Mouse (Mus musculus) stomach, embryonic 15.5 days (tissue): ENCODE measurements around the gene Tns1. TPM values are rescaled to one million over a fixed set of nuclear protein-coding genes. Genes with fewer than 3 reads are reported as not detected.
"Not testable (repeated sequence)": the region's sequence is repeated elsewhere in the genome, so short reads cannot be mapped to it uniquely, and the experiment has no call there.

ENCODE experiments used
- ATAC-seq: fragments of 200-750 bp; cut with Nextera tagmentation; 2 replicates; pipeline ENCODE4 v1.8.0; 2017; ENCODE audit warnings: low read depth, moderate number of reproducible peaks, moderate TSS enrichment; ENCODE audit not compliant: insufficient read depth, low FRiP score
- H3K27ac ChIP-seq: fragments of 300-500 bp; sonication (generic); 2 replicates; pipeline ENCODE4 v1.5.1; 2015; ENCODE audit warnings: mild to moderate bottlenecking, inconsistent platforms
- H3K27me3 ChIP-seq: fragments of 300-500 bp; sonication (generic); replicated peaks from 2 replicates; pipeline ENCODE4 v1.6.1; 2015; ENCODE audit warnings: inconsistent platforms
- H3K36me3 ChIP-seq: fragments of 300-500 bp; sonication (generic); 2 replicates; pipeline ENCODE4 v1.6.1; 2015; ENCODE audit warnings: inconsistent platforms
- H3K4me1 ChIP-seq: fragments of 300-500 bp; sonication (generic); 2 replicates; pipeline ENCODE4 v1.6.1; 2015; ENCODE audit warnings: inconsistent platforms
- H3K4me2 ChIP-seq: fragments of 300-500 bp; sonication (generic); 2 replicates; pipeline ENCODE4 v1.6.1; 2015; ENCODE audit warnings: mild to moderate bottlenecking, inconsistent platforms
- H3K4me3 ChIP-seq: fragments of 300-500 bp; sonication (generic); replicated peaks from 2 replicates; pipeline ENCODE4 v1.5.1; 2015; ENCODE audit warnings: inconsistent platforms
- H3K9ac ChIP-seq: fragments of 300-500 bp; sonication (generic); 2 replicates; pipeline ENCODE4 v1.6.1; 2015; ENCODE audit warnings: inconsistent platforms
- H3K9me3 ChIP-seq: fragments of 300-500 bp; sonication (generic); 2 replicates; pipeline ENCODE4 v1.6.1; 2016; ENCODE audit warnings: inconsistent platforms
- WGBS: fragments of 180-500 bp; shearing (Covaris S2); methylation state at CpG from one replicate; pipeline ENCODE4 v1.1.7; 2015; 5-methylcytosine and 5-hydroxymethylcytosine counted together
- polyA plus RNA-seq: library from polyadenylated mRNA; unstranded; fragments of >200 nt; fragmentation: Nextera tagmentation; extraction: Ambion mirVana; gene quantifications from 2 replicates; pipeline ENCODE4 v1.2.1, GENCODE M21; 2015

The Tns1 gene
- 34.5 and 40.3 TPM in 2 replicates for polyA plus RNA-seq

- WGBS = 2% methylated on average over 68 of the region's 84 CpGs
- H3K9me3 ChIP-seq = no peaks in the 10 kb centered on the region
- peak within 1 kb of the TSS; percentile 44; the same call in 1 of the 2 replicates for H3K9ac ChIP-seq
- H3K4me3 ChIP-seq = peak within 1 kb of the TSS; percentile 55
- peak; percentile 54; the same call in 1 of the 2 replicates for ATAC-seq
- H3K27me3 ChIP-seq = 0 out of 2 replicates have a peak, but pooled peaks cover 6% of the 10 kb centered on the region
- H3K27ac ChIP-seq = no peak within 1 kb of the TSS
- peak within 1 kb of the TSS; percentile 99 for H3K4me2 ChIP-seq
- peaks cover 15% of the 10 kb centered on the region for H3K4me1 ChIP-seq
- H3K36me3 ChIP-seq = no peaks in the 10 kb centered on the region
Observed at GRCm38 (mm10) chr1:74124021-74124981, at the start of gene Tns1. Gene Tns1 (minus strand): TSS chr1:74124449.

DNA sequence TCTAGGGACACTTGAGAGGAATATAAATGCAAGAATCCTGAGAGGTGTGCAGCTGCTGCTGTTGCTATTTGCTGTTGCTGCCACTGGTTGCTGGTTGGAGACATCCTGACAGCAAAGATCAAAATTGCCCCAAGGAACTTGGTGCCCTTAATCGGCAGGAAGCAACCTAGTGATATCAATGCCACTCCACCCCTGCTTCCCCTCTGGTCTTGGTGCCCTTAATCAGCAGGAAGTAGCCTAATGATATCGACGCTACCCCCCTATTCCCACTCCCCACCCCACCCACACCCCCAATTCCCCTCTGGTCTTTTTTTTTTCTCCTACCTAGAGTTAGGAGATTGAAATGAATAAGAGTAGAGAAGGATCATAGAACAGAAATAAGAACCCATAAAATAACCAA, 48.5 kb upstream of the Tns1 start:
- H3K27ac ChIP-seq = no peak overlapping the region
- no peaks in the 10 kb centered on the region for H3K27me3 ChIP-seq
- H3K9me3 ChIP-seq = no peaks in the 10 kb centered on the region
- H3K9ac ChIP-seq = no peak overlapping the region
- no peak for ATAC-seq
- WGBS = 65% methylated on average over 3 of the region's 3 CpGs
- no peaks in the 10 kb centered on the region for H3K36me3 ChIP-seq
- H3K4me3 ChIP-seq = no peak overlapping the region
- H3K4me2 ChIP-seq = no peak overlapping the region
- H3K4me1 ChIP-seq = no peaks in the 10 kb centered on the region

DNA sequence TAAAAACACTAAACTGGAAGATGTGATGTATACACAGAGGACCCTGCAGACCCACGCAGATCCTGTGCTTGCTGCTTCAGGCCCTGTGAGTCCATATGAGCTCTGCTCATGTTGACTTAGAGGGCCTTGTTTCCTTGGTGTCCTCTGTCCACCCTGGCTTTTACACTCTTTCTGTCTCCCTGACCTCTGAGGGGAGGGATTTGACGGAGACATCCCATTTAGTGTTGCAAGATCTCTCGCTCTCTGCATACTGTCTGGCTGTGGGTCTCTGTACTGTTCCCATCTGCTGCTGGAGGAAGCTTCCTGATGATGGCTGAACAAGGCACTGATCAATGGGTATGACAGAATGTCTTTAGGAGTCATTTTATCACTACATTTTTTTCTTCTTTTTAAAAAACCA, 45.5 kb upstream of the Tns1 start:
- Histone ChIP-seq H3K4me2 (no peak overlapping the region), H3K36me3 (no peaks in the 10 kb centered on the region), H3K27ac (no peak overlapping the region), H3K9me3 (no peaks in the 10 kb centered on the region), H3K4me1 (no peaks in the 10 kb centered on the region), H3K9ac (no peak overlapping the region), H3K4me3 (no peak overlapping the region), H3K27me3 (no peaks in the 10 kb centered on the region)
- WGBS = 78% methylated on average over 3 of the region's 3 CpGs
- ATAC-seq = no peak

- no peaks in the 10 kb centered on the region for H3K27me3 ChIP-seq
- no peaks in the 10 kb centered on the region for H3K9me3 ChIP-seq
- 75% methylated on average over 5 of the region's 5 CpGs for WGBS
- H3K36me3 ChIP-seq = no peaks in the 10 kb centered on the region
- H3K4me3 ChIP-seq = no peak overlapping the region
- no peak overlapping the region for H3K9ac ChIP-seq
- ATAC-seq = no peak
- no peak overlapping the region for H3K27ac ChIP-seq
- no peak overlapping the region for H3K4me2 ChIP-seq
- no peaks in the 10 kb centered on the region for H3K4me1 ChIP-seq
Observed at GRCm38 (mm10) chr1:74167136-74167535, 42.9 kb upstream of the Tns1 start.

- WGBS = 61% methylated on average over 2 of the region's 2 CpGs
- Histone ChIP-seq H3K36me3 (no peaks in the 10 kb centered on the region), H3K4me3 (no peak overlapping the region), H3K4me2 (no peak overlapping the region), H3K4me1 (no peaks in the 10 kb centered on the region), H3K27me3 (no peaks in the 10 kb centered on the region), H3K27ac (no peak overlapping the region), H3K9me3 (no peaks in the 10 kb centered on the region), H3K9ac (no peak overlapping the region)
- ATAC-seq = no peak
Observed at GRCm38 (mm10) chr1:74160036-74160435, 35.8 kb upstream of the Tns1 start.

- WGBS = 79% methylated on average over 5 of the region's 5 CpGs
- not testable (repeated sequence) for H3K4me2 ChIP-seq, H3K4me1 ChIP-seq, H3K27ac ChIP-seq, H3K9me3 ChIP-seq, H3K9ac ChIP-seq, H3K36me3 ChIP-seq, H3K27me3 ChIP-seq, ATAC-seq, H3K4me3 ChIP-seq
Observed at GRCm38 (mm10) chr1:74159613-74160012, 35.4 kb upstream of the Tns1 start.

DNA sequence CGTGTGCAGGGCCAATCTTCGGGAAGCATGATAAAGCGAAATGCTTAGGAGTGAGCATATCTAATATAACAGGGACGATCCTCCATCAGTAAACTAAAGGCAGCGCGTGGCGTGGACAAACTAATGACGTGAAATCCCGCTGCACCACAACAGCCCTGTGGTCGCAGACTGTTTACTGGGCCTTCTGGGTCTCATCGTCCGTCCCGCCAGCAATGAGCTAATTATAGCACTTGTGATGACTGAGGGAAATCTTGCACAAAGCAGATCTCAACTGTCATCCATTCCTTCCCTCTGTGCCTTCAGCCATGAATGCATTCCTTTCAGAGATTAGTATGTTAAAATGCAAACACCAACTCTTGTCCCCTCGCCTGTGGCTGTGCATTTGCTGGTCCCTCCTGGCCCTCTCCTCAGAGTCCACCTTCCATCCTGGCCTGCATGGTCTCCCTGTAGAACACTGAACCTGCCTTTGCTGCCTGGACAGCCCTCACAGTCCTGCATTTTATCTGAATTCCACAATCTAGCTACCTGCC, 32.2 kb upstream of the Tns1 start:
- ATAC-seq = no peak
- Histone ChIP-seq H3K9me3 (no peaks in the 10 kb centered on the region), H3K27ac (no peak overlapping the region), H3K27me3 (no peaks in the 10 kb centered on the region), H3K4me3 (no peak overlapping the region), H3K36me3 (no peaks in the 10 kb centered on the region), H3K9ac (no peak overlapping the region), H3K4me1 (no peaks in the 10 kb centered on the region), H3K4me2 (no peak overlapping the region)
- 60% methylated on average over 14 of the region's 14 CpGs for WGBS

DNA sequence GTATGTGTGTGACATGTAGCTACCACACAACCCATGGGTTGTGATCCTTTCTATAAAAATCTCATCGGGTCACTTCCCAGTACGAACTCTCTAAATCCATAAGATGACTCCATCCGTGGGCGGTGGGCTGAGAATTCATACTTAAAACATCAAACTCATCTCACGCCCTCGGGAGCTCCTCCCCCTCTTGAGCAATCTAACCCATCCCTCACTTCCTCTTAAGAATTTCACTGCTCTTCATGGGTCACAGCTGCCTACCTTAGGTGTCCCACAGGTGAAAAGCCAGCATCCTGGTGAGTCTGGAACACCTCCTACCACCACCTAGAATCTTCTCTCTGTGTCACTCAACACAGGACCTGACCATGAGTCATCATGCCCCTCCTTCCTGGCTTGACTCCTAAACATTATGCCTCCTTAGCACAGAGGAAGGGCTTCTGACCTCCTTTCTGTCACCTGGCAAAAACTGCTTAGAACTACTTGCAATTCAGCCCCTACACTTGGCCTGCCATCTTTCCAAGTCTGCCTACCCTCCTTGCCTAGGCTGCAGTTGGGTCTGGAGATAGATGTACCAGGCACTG, 31.3 kb upstream of the Tns1 start:
- no peak overlapping the region for H3K9ac ChIP-seq
- ATAC-seq = no peak
- no peaks in the 10 kb centered on the region for H3K9me3 ChIP-seq
- H3K36me3 ChIP-seq = no peaks in the 10 kb centered on the region
- no peak overlapping the region for H3K27ac ChIP-seq
- 84% methylated on average over 6 of the region's 6 CpGs for WGBS
- no peaks in the 10 kb centered on the region for H3K4me1 ChIP-seq
- H3K27me3 ChIP-seq = no peaks in the 10 kb centered on the region
- H3K4me3 ChIP-seq = no peak overlapping the region
- H3K4me2 ChIP-seq = no peak overlapping the region

DNA sequence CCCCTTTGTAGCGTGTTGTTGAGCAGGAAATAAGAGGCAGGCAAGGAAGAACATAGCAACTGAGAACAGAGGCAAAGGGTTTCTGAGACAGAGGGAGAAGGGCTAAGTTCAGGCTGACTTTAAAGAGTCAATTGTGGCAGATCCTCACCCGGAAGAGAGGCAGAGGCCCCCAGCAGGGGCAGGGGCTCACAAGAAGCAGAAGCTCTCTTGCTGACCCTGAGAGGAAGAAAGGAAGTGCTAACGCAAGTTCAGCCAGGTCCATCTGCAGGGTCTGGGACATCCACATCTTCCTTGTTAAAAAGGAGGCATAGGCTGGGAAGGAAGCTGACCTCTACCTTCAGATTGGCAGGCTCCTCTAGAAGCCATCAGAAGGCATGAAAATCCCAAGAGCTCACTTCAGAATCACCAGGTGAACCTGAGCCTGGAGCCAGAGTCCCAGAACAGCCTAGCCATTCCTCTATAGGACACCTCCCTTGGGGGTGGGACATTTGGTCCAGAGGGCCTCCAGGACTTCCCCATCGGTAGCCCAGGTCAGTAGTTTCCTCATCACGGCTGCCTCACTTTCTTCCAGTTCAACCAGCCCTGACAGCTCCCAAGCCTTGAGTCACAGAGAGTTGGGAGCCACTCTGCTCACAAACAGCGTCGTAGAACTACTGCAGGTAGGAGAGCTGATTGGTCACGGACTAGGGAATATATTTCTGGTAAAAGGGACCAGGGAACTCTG, 29.4 kb upstream of the Tns1 start, which contains the start of gene Cxcr2:
Gene Cxcr2, plus strand, starts transcription at position 529 of the 724 bp plus-strand sequence.
- Histone ChIP-seq H3K9ac (no peak within 1 kb of the TSS), H3K27ac (no peak within 1 kb of the TSS), H3K4me1 (no peaks in the 10 kb centered on the region), H3K9me3 (no peaks in the 10 kb centered on the region), H3K27me3 (no peaks in the 10 kb centered on the region), H3K4me2 (no peak within 1 kb of the TSS), H3K36me3 (no peaks in the 10 kb centered on the region), H3K4me3 (no peak within 1 kb of the TSS)
- WGBS = 63% methylated on average over 8 of the region's 8 CpGs
- ATAC-seq = no peak

DNA sequence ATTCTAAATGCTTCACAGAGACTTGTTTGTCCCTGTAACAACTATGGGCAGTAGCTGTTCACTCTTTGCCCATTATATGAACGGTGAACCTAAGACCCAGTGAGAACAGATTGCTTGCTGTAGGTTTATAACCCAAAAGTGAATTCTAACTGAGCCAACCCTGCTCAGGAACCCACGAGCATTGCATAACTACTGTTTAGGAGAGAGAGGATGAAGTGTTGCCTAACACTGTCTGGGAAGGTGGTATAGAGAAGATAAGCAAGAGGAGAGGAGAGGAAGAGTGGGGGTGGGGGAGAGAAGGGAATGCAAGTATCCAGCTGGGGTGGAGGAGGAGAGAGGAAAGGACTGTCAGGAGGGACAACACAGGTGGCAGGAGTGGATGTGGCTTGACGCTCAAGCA, 26.8 kb upstream of the Tns1 start:
- Histone ChIP-seq H3K9ac (no peak overlapping the region), H3K27me3 (no peaks in the 10 kb centered on the region), H3K4me1 (no peaks in the 10 kb centered on the region), H3K27ac (no peak overlapping the region), H3K4me2 (no peak overlapping the region), H3K9me3 (no peaks in the 10 kb centered on the region), H3K4me3 (no peak overlapping the region), H3K36me3 (no peaks in the 10 kb centered on the region)
- ATAC-seq = no peak
- WGBS = 55% methylated on average over 3 of the region's 3 CpGs

DNA sequence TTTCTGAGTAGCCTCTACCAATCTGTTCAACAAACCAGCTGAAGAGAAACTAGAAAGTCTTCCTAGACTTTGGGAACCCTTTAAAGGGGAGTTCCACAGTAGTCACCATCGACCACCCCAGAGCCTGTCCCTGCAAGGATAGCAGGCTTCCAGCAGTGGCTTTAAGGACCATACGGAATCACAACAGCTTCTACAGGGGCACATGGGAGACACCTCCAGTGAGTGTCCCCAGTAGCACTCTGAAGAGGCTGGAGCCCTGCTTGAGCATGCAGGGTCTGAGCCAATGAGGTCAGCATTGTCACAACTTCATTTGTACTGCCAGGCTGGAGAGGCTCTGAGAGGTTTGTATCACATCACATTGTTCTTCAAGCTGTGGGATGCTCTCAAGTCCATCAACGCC, 25.9 kb upstream of the Tns1 start:
- 85% methylated on average over 3 of the region's 3 CpGs for WGBS
- H3K4me2 ChIP-seq = no peak overlapping the region
- no peaks in the 10 kb centered on the region for H3K27me3 ChIP-seq
- ATAC-seq = no peak
- no peak overlapping the region for H3K9ac ChIP-seq
- no peaks in the 10 kb centered on the region for H3K9me3 ChIP-seq
- H3K4me3 ChIP-seq = no peak overlapping the region
- no peaks in the 10 kb centered on the region for H3K4me1 ChIP-seq
- no peak overlapping the region for H3K27ac ChIP-seq
- no peaks in the 10 kb centered on the region for H3K36me3 ChIP-seq
